Mouse (Mus musculus): ENCODE data around the gene Frmd4b.

DNA sequence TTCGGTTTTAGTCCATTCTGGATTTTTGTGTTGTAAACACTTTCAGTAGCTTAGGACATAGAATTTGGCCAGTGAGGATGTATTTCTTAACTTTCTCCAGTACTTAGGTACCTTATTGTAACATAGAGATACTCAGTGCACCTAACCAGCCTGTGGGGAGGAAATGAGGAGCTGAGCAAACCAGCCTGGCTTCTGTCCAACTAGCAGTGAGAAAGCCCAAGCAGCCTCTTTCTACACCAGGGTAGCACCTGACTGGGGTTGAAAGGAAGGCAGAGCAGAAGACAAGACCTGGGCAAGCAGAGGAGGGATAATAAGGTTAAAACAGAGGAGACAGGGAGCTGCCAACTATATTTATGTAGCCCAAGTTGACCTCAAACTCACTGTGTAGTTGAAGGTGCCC is 333.7 kb downstream of the Frmd4b start:
- TF ChIP-seq CTCF (IDR thresholded peaks at IDR 0.05) (no peak), EP300 (IDR thresholded peaks at IDR 0.05) (no peak)

Data from lung, postnatal 0 days (tissue).